Mouse (Mus musculus) brain, adult 10 weeks (tissue): ENCODE results near the gene Kctd4. TPM values are rescaled to one million over a fixed set of nuclear protein-coding genes. Genes with fewer than 3 reads are reported as not detected.

Experiments used
- polyA plus RNA-seq: library from polyadenylated mRNA; stranded (reverse); fragments of 350-450 nt; fragmentation: Illumina TruSeq; extraction: RNeasy Lipid Tissue Mini Kit (QIAGEN cat#74804); gene quantifications from one replicate; pipeline ENCODE4 v1.2.3, GENCODE M21; 2015; ENCODE audit warnings: low read depth, low replicate concordance

Kctd4 gene
- polyA plus RNA-seq: 23.2 TPM

DNA sequence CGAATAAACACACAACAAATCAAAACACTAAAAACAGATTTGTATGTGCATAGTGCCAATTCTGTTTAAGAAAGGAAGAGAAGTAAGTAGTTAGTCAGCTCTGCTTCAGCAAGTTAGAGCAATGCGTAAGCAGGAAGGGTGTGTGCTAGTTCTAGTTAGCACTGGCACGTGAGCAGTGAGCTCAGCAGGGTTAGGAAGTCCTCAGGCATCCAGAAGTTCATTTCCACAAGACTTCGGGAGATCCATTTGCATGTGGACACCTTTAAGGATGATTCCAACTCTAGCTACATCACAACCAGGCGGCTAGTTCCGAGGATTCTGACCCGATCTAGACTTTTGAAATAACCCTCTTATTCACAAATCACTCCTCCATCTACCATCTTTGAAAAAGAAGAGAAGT, at the start of gene Kctd4:
Kctd4 (plus strand) TSS at position 244 of the 400 bp plus-strand sequence.

DNA sequence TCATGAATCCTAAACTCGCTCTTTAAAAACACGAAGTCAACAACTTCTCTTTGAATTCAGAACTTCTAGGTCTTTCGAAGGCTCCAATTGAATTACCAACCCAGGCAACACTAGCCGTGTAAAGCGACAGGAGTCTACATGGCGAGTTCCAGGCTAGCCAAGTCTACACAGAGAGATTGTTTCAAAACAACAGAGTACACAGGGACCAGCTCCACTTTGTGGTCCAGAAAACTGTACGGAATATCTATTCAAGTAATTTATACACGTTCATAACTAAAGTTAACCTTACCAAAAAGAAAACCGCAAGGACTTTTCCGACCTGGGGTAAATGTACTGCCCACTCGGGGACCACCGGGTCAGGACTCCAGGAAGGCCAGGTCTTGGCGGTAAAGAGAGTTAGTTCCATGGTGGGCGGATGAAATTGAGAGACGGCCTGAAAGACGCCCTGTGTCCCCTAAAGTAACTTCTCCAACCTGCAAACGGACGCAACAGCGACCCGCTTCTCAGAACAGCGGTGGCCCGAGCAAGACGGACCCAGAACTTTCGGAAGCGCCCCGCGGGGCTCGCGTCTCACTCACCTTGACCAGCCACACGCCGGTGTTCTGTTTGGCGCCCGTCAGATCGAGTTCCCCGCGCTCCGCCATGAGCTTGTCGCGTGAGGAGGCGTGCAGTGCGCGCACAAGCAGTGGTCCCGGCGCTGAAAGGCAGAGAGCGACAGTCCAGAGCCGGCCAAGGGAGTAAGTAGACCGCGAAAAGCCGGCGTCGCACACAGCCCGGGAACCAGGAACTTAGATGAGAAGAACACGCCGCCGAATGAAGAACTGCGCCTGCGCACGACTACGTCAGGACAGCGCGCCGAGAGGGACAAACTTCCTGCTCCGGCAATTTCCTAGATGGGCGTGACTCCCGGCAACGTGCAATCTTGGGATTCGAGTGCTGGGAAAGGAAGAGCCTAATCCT, 55.6 kb downstream of the Kctd4 start, which contains the start of gene Gtf2f2:
Gtf2f2 (minus strand) TSS at position 764 of the 960 bp plus-strand sequence.

Other genes with a start within 250 kb of the Kctd4 start
- gene Cog3, start 200.5 kb upstream of the Kctd4 start, polyA plus RNA-seq: 20.5 TPM
- 9.0 TPM for gene Slc25a30, start 168.0 kb upstream of the Kctd4 start, polyA plus RNA-seq
- 1,916 TPM for gene Tpt1, start 109.9 kb upstream of the Kctd4 start, polyA plus RNA-seq
- 21.1 TPM for gene Gtf2f2, start 55.9 kb downstream of the Kctd4 start, polyA plus RNA-seq
- gene Gpalpp1, start 155.8 kb downstream of the Kctd4 start, polyA plus RNA-seq: 23.7 TPM
- gene Nufip1, start 155.9 kb downstream of the Kctd4 start, polyA plus RNA-seq: 8.6 TPM